Comparison of ENCODE assay signal across 11 mouse cellular contexts in genomic region chr3:117826486-117827200, GRCm38 (mm10). TPM values are rescaled to one million over a fixed set of nuclear protein-coding genes. Genes with fewer than 3 reads are reported as not detected.
A peak's percentile ranks its signal among the peaks of the same experiment; 100 is the strongest.
DNase-seq lines count a peak whose midpoint lies in the region; ATAC-seq and TF ChIP-seq lines count a peak whose summit lies in the region.
"Had no signal": no experiment of that assay in that cellular context is flagged by ENCODE, and none has a peak within 500 bp of the region (broad histone marks: within the 10 kb centered on the region; RNA-seq: fewer than 3 reads in every experiment).

No protein-coding gene starts in this region.

- H3K27ac ChIP-seq in embryonic facial prominence, embryonic 10.5 days (replicated peaks) = no peak overlapping the region
- H3K27ac ChIP-seq in neural tube, embryonic 15.5 days (replicated peaks) = no peak overlapping the region
- no peak overlapping the region for H3K27ac ChIP-seq in intestine, postnatal 0 days (ENCODE audit: low read depth, low read length)
- H3K27ac ChIP-seq: kidney, postnatal 0 days had no signal

- 84% methylated on average over 6 of the region's 6 CpGs for WGBS in embryonic facial prominence, embryonic 10.5 days
- 56% methylated on average over 6 of the region's 6 CpGs for WGBS in neural tube, embryonic 15.5 days
- 88% methylated on average over 6 of the region's 6 CpGs for WGBS in intestine, postnatal 0 days

- no peaks in the 10 kb centered on the region for H3K36me3 ChIP-seq in embryonic facial prominence, embryonic 10.5 days (replicated peaks)
- H3K36me3 ChIP-seq in neural tube, embryonic 15.5 days = no peaks in the 10 kb centered on the region
- peaks cover 19% of the 10 kb centered on the region for H3K36me3 ChIP-seq in intestine, postnatal 0 days (ENCODE audit: control insufficient read depth, insufficient read depth)

- H3K4me1 ChIP-seq in embryonic facial prominence, embryonic 10.5 days = no peaks in the 10 kb centered on the region
- H3K4me1 ChIP-seq in neural tube, embryonic 15.5 days = no peaks in the 10 kb centered on the region
- H3K4me1 ChIP-seq in intestine, postnatal 0 days (replicated peaks; ENCODE audit: control insufficient read depth, insufficient read depth, low read length) = no peaks in the 10 kb centered on the region

- H3K4me2 ChIP-seq in neural tube, embryonic 15.5 days = no peak overlapping the region
- H3K4me2 ChIP-seq in intestine, postnatal 0 days (replicated peaks; ENCODE audit: low read depth) = no peak overlapping the region

- no peak overlapping the region for H3K9ac ChIP-seq in neural tube, embryonic 15.5 days (replicated peaks)
- no peak overlapping the region for H3K9ac ChIP-seq in intestine, postnatal 0 days (ENCODE audit: low read depth, low read length)

- no peak overlapping the region for H3K4me3 ChIP-seq in embryonic facial prominence, embryonic 10.5 days
- no peak overlapping the region for H3K4me3 ChIP-seq in neural tube, embryonic 15.5 days (replicated peaks)
- no peak overlapping the region for H3K4me3 ChIP-seq in intestine, postnatal 0 days (ENCODE audit: low read depth, low read length)

- peak; percentile 91 for ATAC-seq in neural tube, embryonic 15.5 days (ENCODE audit: low FRiP score)
- ATAC-seq in intestine, postnatal 0 days = no peak

- H3K27me3 ChIP-seq in embryonic facial prominence, embryonic 10.5 days (replicated peaks; ENCODE audit: low read depth, poor library complexity, severe bottlenecking) = no peaks in the 10 kb centered on the region
- no peaks in the 10 kb centered on the region for H3K27me3 ChIP-seq in neural tube, embryonic 15.5 days (replicated peaks)
- no peaks in the 10 kb centered on the region for H3K27me3 ChIP-seq in intestine, postnatal 0 days (replicated peaks; ENCODE audit: control insufficient read depth, insufficient read depth, low read length)

- H3K9me3 ChIP-seq in embryonic facial prominence, embryonic 10.5 days = no peaks in the 10 kb centered on the region
- no peaks in the 10 kb centered on the region for H3K9me3 ChIP-seq in neural tube, embryonic 15.5 days (replicated peaks)
- H3K9me3 ChIP-seq in intestine, postnatal 0 days (ENCODE audit: control insufficient read depth) = no peaks in the 10 kb centered on the region

- no peak for TF ChIP-seq CTCF in intestine, postnatal 0 days (IDR thresholded peaks at IDR 0.05; ENCODE audit: low read depth)

- DNase-seq in embryonic facial prominence, embryonic 10.5 days (ENCODE audit: low spot score) = peak; percentile 16
- peak; percentile 44 to 61 for DNase-seq in frontal cortex, adult 2 months (ENCODE audit: extremely low spot score in 1 of 2, low spot score in 1 of 2)
- peak; percentile 19 to 30 for DNase-seq in left cerebral cortex, adult 18-20 months (ENCODE audit: low spot score in 2 of 2)
- DNase-seq in heart, postnatal 10 days = no peak
- DNase-seq in adrenal gland, postnatal 4 days (ENCODE audit: low spot score in 2 of 2) = no peak
- DNase-seq in ovary, adult 18-20 months (ENCODE audit: low spot score) = no peak
- DNase-seq: heart, adult 11 months; lung, adult 2 months had no signal

- intact Hi-C loops in heart, postnatal 10 days (cut with DNase I) = no loop called here

RNA-seq across cellular contexts. Expression of gene Snx7, which starts 42.1 kb away (rescaled TPM):
- 13.5 and 14.1 TPM in 2 replicates for polyA plus RNA-seq in embryonic facial prominence, embryonic 10.5 days (2016; fragmentation: Nextera tagmentation; extraction: Ambion mirVana)
- polyA plus RNA-seq in frontal cortex, adult 2 months (2012; rRNA removed) = 33.5 and 36.6 TPM in 2 replicates
- 10 to 100 TPM; 20.9 to 22.3 TPM for total RNA-seq in left cerebral cortex, adult 18-20 months (2021)
- polyA plus RNA-seq in neural tube, embryonic 15.5 days (2015; fragmentation: Nextera tagmentation; extraction: Ambion mirVana) = 14.2 and 17.2 TPM in 2 replicates
- 10 to 100 TPM; 13.7 to 16.3 TPM for total RNA-seq in heart, postnatal 10 days (2021)
- total RNA-seq in adrenal gland, postnatal 4 days (2021) = 10 to 100 TPM; 52.1 to 52.9 TPM
- 90.1 and 96.5 TPM in 2 replicates for polyA plus RNA-seq in intestine, postnatal 0 days (2015; fragmentation: Nextera tagmentation; extraction: Ambion mirVana)

Comparison
In these comparisons a context has a peak if more than half of its experiments do, and no peak if none do; other contexts are left out.
1. DNase-seq: peak in embryonic facial prominence, embryonic 10.5 days (single experiment), frontal cortex, adult 2 months (2 of 2) and left cerebral cortex, adult 18-20 months (2 of 2); none in heart, postnatal 10 days (0 of 2), adrenal gland, postnatal 4 days (0 of 2) and ovary, adult 18-20 months (single experiment).